Mouse (Mus musculus) E14TG2a.4 (cell line): ENCODE measurements around the gene Slc16a4.

Source experiments
- CTCF ChIP-seq: conservative IDR thresholded peaks from 2 replicates; pipeline ENCODE4 v1.5.1; 2014; ENCODE audit warnings: low read length
- NANOG ChIP-seq: IDR thresholded peaks from 2 replicates; pipeline ENCODE4 v1.6.1; 2014; ENCODE audit warnings: borderline replicate concordance, low read length, mixed read lengths

DNA sequence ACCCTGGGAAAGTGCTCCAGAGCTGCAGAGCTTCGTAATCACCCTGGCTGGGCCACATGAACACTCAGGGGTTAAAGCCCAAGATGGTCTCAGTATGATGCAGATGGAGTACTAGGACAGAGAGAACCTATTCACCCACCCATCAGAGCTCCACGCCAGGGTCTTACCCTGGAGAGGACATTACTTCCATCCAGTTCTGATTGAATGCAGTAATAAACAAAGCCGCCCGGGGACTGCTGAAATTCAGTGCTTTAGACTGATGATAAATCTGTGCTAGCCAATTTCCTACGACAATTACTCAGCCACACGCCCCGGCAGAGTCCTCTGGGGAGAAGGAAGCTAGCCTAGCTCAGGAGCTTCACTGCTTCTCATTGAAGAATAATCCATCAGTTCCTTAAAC is 34.3 kb upstream of the Slc16a4 start:
- TF ChIP-seq CTCF (no peak), NANOG (no peak)
